Mouse (Mus musculus) heart, embryonic 16.5 days (tissue): ENCODE measurements around the gene Slc5a2. TPM values are rescaled to one million over a fixed set of nuclear protein-coding genes. Genes with fewer than 3 reads are reported as not detected.

ENCODE experiments used
- ATAC-seq: fragments of 200-750 bp; cut with Nextera tagmentation; replicated peaks from 2 replicates; pipeline ENCODE4 v1.8.0; 2017; ENCODE audit warnings: moderate number of reproducible peaks; ENCODE audit not compliant: insufficient read depth, low FRiP score; ENCODE audit errors: extremely low read depth
- H3K27ac ChIP-seq: fragments of 300-500 bp; sonication (generic); 2 replicates; pipeline ENCODE4 v1.5.1; 2014; ENCODE audit warnings: mild to moderate bottlenecking, low read length, control low read depth, moderate library complexity
- H3K27me3 ChIP-seq: fragments of 300-500 bp; sonication (generic); 2 replicates; pipeline ENCODE4 v1.6.1; 2014; ENCODE audit warnings: low read length, mixed read lengths; ENCODE audit not compliant: control insufficient read depth, insufficient read depth
- H3K36me3 ChIP-seq: fragments of 300-500 bp; sonication (generic); 2 replicates; pipeline ENCODE4 v1.6.1; 2014; ENCODE audit not compliant: control insufficient read depth, insufficient read depth
- H3K4me1 ChIP-seq: fragments of 300-500 bp; sonication (generic); 2 replicates; pipeline ENCODE4 v1.6.1; 2014; ENCODE audit warnings: low read length, mixed read lengths; ENCODE audit not compliant: control insufficient read depth, insufficient read depth
- H3K4me2 ChIP-seq: fragments of 300-500 bp; sonication (generic); 2 replicates; pipeline ENCODE4 v1.6.1; 2014; ENCODE audit warnings: low read depth, mild to moderate bottlenecking, control low read depth, low read length
- H3K4me3 ChIP-seq: fragments of 300-500 bp; sonication (generic); 2 replicates; pipeline ENCODE4 v1.5.1; 2014; ENCODE audit warnings: mild to moderate bottlenecking, control low read depth, low read length
- H3K9ac ChIP-seq: fragments of 300-500 bp; sonication (generic); 2 replicates; pipeline ENCODE4 v1.6.1; 2014; ENCODE audit warnings: low read length, control low read depth
- H3K9me3 ChIP-seq: fragments of 300-500 bp; sonication (generic); replicated peaks from 2 replicates; pipeline ENCODE4 v1.6.1; 2016; ENCODE audit warnings: low read length; ENCODE audit not compliant: control insufficient read depth
- WGBS: fragments of 180-500 bp; shearing (Covaris S2); extraction: QIAGEN DNeasy Blood & Tissue Kit; methylation state at CpG from one replicate; pipeline ENCODE4 v1.1.7; 2014; 5-methylcytosine and 5-hydroxymethylcytosine counted together
- polyA plus RNA-seq: library from polyadenylated mRNA; unstranded; fragments of >200 nt; fragmentation: Nextera tagmentation; extraction: Ambion mirVana; gene quantifications from 2 replicates; pipeline ENCODE4 v1.2.1, GENCODE M21; 2015

Slc5a2 gene
- polyA plus RNA-seq, 1 experiment from 2014 or later, result 0.11 TPM

DNA sequence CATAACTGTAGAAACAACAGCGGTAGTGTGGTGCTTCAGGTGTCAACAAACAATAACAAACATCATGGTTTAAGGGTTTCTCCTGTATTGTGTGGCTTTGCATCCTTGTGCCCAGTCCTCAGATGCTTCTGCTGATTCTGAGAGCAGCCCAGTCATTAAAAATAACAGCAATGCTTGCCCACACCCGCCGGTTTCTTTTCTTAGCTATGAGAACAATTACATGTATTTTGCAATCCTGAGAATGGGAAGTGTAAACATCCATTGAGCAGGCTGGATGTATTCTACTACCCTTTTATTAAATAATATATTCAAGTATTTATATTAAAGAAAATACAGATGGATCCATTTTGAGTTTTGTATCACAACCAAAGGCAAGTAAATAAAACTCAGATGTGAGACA is 36.7 kb downstream of the Slc5a2 start:
- Histone ChIP-seq H3K4me2 (no peak overlapping the region), H3K4me3 (no peak overlapping the region), H3K9ac (no peak overlapping the region), H3K27me3 (no peaks in the 10 kb centered on the region), H3K36me3 (no peaks in the 10 kb centered on the region), H3K4me1 (peaks cover 6% of the 10 kb centered on the region), H3K9me3 (no peaks in the 10 kb centered on the region), H3K27ac (no peak overlapping the region)
- 66% methylated on average over 3 of the region's 3 CpGs for WGBS
- ATAC-seq, result no peak

DNA sequence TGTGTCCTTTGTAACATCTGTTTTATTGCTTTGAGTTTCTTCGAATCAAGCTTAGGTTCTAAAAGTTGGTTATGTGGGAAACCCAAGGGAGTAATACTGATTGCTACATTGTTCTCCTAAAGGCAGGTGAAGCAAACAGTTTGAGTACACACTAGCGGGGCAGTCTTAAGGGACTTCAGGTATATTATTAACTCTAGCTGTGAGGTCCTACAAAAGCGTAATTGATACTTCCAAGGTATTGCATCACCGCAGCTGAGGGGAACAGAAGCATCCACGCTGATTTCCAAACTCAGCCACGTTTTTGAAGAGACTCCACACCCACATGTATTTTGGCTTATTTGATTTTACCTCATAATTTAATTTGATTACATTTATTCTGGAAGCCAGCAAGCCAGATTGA is 38.7 kb downstream of the Slc5a2 start:
- H3K4me1 ChIP-seq, result no peaks in the 10 kb centered on the region
- H3K4me3 ChIP-seq, result no peak overlapping the region
- no peak overlapping the region for H3K9ac ChIP-seq
- H3K36me3 ChIP-seq, result no peaks in the 10 kb centered on the region
- H3K4me2 ChIP-seq, result no peak overlapping the region
- no peak overlapping the region for H3K27ac ChIP-seq
- whole genome bisulfite sequencing, result 72% methylated on average over 6 of the region's 6 CpGs
- no peaks in the 10 kb centered on the region for H3K27me3 ChIP-seq
- no peak for ATAC-seq
- H3K9me3 ChIP-seq, result no peaks in the 10 kb centered on the region

DNA sequence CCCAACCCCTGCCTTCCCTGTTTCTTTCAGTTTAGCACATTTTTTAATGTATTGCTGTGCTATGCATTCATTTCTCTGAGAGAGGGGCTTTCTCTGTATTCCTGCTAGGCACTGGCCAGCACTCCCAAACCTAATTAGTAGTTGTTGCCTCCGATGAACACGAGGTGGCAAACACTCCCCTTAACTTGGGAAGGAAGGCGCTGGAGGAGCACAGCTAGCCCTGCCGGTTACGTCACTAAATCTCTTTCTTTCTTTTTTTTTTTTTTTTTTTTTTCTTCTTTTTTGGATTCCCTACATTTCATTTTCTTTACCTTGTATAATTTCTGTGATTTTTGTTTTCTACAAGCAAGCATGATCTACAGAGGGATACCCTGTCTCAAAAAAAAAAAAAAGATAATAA is 39.5 kb downstream of the Slc5a2 start:
- H3K9ac ChIP-seq, result no peak overlapping the region
- H3K36me3 ChIP-seq, result no peaks in the 10 kb centered on the region
- H3K4me3 ChIP-seq, result no peak overlapping the region
- H3K27me3 ChIP-seq, result no peaks in the 10 kb centered on the region
- ATAC-seq, result peak; percentile 75
- no peak overlapping the region for H3K27ac ChIP-seq
- H3K4me1 ChIP-seq, result 0 out of 2 replicates have a peak, but pooled peaks cover 2% of the 10 kb centered on the region
- 5% methylated on average over 5 of the region's 5 CpGs for WGBS
- no peak overlapping the region for H3K4me2 ChIP-seq
- H3K9me3 ChIP-seq, result no peaks in the 10 kb centered on the region

DNA sequence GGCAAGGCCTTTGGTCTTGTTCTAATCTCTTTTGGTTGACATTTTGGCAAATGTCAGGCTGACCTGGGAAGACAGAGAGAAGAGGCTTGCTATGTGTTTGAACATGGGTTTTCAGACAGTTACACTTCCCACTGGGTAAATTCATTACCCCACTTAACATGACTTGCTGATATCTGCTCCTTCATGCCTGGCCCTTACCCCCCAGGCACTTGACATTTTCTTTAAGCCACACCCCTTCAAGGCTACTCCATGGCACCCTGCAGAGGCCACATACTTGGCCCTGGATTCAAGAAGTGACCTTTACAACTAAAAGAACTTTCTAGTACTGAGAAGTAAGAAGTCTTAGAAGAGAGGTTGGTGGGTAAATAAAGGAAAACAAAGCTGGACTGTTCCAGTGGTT is 42.4 kb downstream of the Slc5a2 start:
- ATAC-seq, result no peak
- no peak overlapping the region for H3K4me2 ChIP-seq

DNA sequence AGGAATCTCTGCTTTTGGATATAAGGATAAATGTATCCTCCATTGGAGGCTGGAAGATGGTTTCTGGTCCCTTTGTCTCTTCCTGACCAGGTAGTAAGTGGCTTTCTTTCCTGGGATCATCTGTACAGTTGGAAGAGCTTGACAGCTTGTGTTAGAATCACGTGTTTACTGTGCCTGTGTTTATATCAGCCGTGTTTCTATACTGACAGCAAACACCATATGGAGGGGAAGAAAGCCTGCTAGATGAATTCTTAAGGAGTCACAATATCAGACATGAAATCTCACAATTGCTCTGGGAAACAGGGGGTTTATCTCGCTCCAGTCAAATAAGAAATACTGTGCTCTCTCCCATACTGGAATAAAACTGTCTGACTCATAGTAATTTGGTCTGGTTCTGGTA is 43.8 kb downstream of the Slc5a2 start:
- Histone ChIP-seq H3K9ac (no peak overlapping the region), H3K4me3 (no peak overlapping the region), H3K9me3 (no peaks in the 10 kb centered on the region), H3K27me3 (no peaks in the 10 kb centered on the region), H3K4me1 (peaks cover 9% of the 10 kb centered on the region), H3K27ac (no peak overlapping the region), H3K4me2 (no peak overlapping the region), H3K36me3 (no peaks in the 10 kb centered on the region)
- 72% methylated on average over 3 of the region's 3 CpGs for WGBS
- no peak for ATAC-seq

More for the DNA sequence above, 42.4 kb downstream of the Slc5a2 start:
- no peak overlapping the region for H3K9ac ChIP-seq
- H3K27ac ChIP-seq, result no peak overlapping the region
- H3K4me3 ChIP-seq, result no peak overlapping the region
- no peaks in the 10 kb centered on the region for H3K9me3 ChIP-seq
- no peaks in the 10 kb centered on the region for H3K36me3 ChIP-seq
- no peaks in the 10 kb centered on the region for H3K27me3 ChIP-seq
- H3K4me1 ChIP-seq, result peaks cover 9% of the 10 kb centered on the region

DNA sequence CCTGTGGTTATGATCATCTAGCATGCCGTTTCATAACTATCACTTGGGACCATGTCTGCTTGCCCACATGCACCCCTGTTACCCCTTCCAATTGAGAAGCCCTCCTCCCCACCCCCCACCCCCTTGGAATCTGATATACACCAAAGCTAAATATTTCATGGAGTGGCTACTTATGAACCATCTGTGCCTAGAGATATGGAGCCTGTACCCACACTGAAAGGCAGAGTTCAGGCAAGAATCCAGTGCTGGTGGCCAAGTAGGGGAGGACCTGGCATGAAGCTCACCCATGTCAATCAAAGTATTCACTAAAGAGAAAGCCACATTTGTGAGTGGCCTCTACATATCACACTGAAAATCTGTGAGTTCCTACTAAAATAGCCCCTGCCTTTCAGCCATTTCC is 44.3 kb downstream of the Slc5a2 start:
- Histone ChIP-seq H3K27ac (no peak overlapping the region), H3K36me3 (no peaks in the 10 kb centered on the region), H3K9me3 (no peaks in the 10 kb centered on the region), H3K9ac (no peak overlapping the region), H3K4me3 (no peak overlapping the region), H3K27me3 (no peaks in the 10 kb centered on the region), H3K4me2 (no peak overlapping the region), H3K4me1 (peaks cover 9% of the 10 kb centered on the region)
- WGBS, result 43% methylated on average over 1 of the region's 1 CpGs
- no peak for ATAC-seq

DNA sequence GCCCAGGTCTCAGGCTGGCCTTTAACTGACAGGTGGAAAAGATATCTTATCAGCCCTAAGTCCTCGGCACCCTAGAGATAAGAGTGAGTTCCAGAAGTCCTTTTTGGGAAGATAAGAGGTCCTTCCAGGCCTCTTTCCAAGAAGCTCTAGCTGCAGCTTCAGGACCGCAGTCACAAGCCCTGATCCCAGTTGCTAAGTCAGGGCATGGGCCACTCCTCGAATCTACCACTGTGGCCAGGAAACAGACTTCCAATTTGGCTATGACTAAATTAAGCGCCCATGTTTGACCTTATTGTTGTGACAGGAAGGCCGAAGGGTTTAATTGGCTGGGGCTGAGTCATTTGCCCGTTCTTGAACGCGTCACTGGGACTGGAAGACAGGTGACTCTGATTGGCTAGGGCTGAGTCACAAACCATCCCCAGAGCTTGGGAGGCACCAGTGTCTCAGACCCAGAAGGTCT is 44.8 kb downstream of the Slc5a2 start:
- no peaks in the 10 kb centered on the region for H3K27me3 ChIP-seq
- H3K27ac ChIP-seq, result no peak overlapping the region
- H3K4me1 ChIP-seq, result peaks cover 9% of the 10 kb centered on the region
- H3K36me3 ChIP-seq, result no peaks in the 10 kb centered on the region
- ATAC-seq, result no peak
- no peak overlapping the region for H3K4me3 ChIP-seq
- no peak overlapping the region for H3K9ac ChIP-seq
- H3K4me2 ChIP-seq, result no peak overlapping the region
- H3K9me3 ChIP-seq, result no peaks in the 10 kb centered on the region
- 17% methylated on average over 8 of the region's 8 CpGs for WGBS

DNA sequence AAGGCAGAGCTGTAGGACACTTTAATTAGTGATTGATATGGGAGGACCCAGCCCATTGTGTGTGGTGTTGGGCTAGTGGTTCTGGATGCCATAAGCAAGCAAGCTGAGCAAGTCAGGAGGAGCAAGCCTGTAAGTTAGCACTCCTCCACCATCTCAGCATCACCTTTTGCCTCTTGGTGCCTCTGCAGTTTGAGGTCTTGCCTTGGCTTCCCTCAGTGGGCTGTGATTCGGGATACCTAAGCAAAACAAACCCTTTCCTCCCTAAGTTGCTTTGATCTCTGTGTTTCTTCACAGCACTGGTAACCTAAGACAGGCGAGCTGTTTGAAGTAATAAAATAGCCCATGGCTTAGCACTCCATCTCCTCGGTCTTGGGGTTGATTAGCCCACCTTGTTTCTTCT is 45.8 kb downstream of the Slc5a2 start:
- Histone ChIP-seq H3K27me3 (no peaks in the 10 kb centered on the region), H3K4me1 (peaks cover 9% of the 10 kb centered on the region), H3K4me3 (no peak overlapping the region), H3K36me3 (no peaks in the 10 kb centered on the region), H3K9ac (no peak overlapping the region), H3K4me2 (no peak overlapping the region), H3K9me3 (no peaks in the 10 kb centered on the region), H3K27ac (no peak overlapping the region)
- ATAC-seq, result no peak
- 62% methylated on average over 3 of the region's 3 CpGs for WGBS

DNA sequence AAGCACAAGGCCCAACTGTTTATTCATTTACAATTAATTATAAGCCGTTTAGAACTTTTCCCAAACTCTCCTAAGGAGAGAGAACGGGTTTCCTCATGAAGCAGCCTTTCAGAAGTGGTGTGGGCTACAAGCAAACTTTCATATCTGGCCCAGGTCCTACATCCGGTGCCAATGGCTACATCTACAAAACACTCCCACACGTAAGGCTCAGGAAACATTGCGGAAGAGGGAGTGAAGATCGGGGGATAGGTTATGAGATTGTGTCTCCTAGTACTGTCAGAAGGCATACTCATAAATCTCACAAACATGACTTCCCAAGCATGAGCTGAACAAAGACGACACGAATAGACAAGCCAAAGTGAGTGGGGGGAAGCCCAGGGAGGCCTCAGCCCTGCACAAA is 46.4 kb downstream of the Slc5a2 start:
- 62% methylated on average over 8 of the region's 8 CpGs for WGBS
- Histone ChIP-seq H3K4me1 (peaks cover 9% of the 10 kb centered on the region), H3K27me3 (no peaks in the 10 kb centered on the region), H3K9me3 (no peaks in the 10 kb centered on the region), H3K27ac (no peak overlapping the region), H3K36me3 (no peaks in the 10 kb centered on the region), H3K4me3 (no peak overlapping the region), H3K4me2 (no peak overlapping the region), H3K9ac (no peak overlapping the region)
- no peak for ATAC-seq
